Mouse (Mus musculus) heart, adult 8-10 months (tissue): ENCODE results near the gene Rab14. TPM values are rescaled to one million over a fixed set of nuclear protein-coding genes. Genes with fewer than 3 reads are reported as not detected.

Experiments used
- DNase-seq: peaks from one replicate; pipeline ENCODE4 v3.0.0; 2022; ENCODE audit warnings: low spot score
- total RNA-seq, 4 experiments: library from RNA; stranded (reverse); gene quantifications; 2 replicates each; pipeline ENCODE4 v1.2.4; 2022

The Rab14 gene
- total RNA-seq, 4 experiments from 2014 or later: 120 to 139 (median 132) TPM

- no peak for DNase-seq
These were observed 686 bp downstream of the Rab14 start for GRCm38 (mm10) chr2:35199971-35200897.

- DNase-seq: no peak
These were observed 1.4 kb downstream of the Rab14 start for GRCm38 (mm10) chr2:35199541-35199940.

GRCm38 (mm10) chr2:35195626-35196544 is 5.0 kb downstream of the Rab14 start:
- DNase-seq: no peak

- DNase-seq: no peak
These were observed 6.9 kb downstream of the Rab14 start for GRCm38 (mm10) chr2:35193976-35194375.

GRCm38 (mm10) chr2:35188929-35189328 is 12.0 kb downstream of the Rab14 start:
- DNase-seq: no peak

GRCm38 (mm10) chr2:35183115-35183673 is 17.7 kb downstream of the Rab14 start:
- peak; percentile 44 for DNase-seq

GRCm38 (mm10) chr2:35178153-35178552 is 22.8 kb downstream of the Rab14 start:
- no peak for DNase-seq

- no peak for DNase-seq
These were observed 25.4 kb downstream of the Rab14 start for GRCm38 (mm10) chr2:35175281-35176065.

- DNase-seq: peak; percentile 26
These were observed 26.8 kb downstream of the Rab14 start for GRCm38 (mm10) chr2:35174100-35174499.

GRCm38 (mm10) chr2:35173666-35174065 is 27.3 kb downstream of the Rab14 start:
- DNase-seq: no peak

- DNase-seq: no peak
These were observed 28.7 kb downstream of the Rab14 start for GRCm38 (mm10) chr2:35172246-35172645.

- peak; percentile 39 for DNase-seq
These were observed 29.5 kb downstream of the Rab14 start for GRCm38 (mm10) chr2:35171341-35171861.

- no peak for DNase-seq
These were observed 31.5 kb downstream of the Rab14 start for GRCm38 (mm10) chr2:35169452-35169851.

- DNase-seq: no peak
These were observed 34.1 kb downstream of the Rab14 start for GRCm38 (mm10) chr2:35166816-35167215.

- no peak for DNase-seq
These were observed 35.5 kb downstream of the Rab14 start for GRCm38 (mm10) chr2:35165416-35165815.

GRCm38 (mm10) chr2:35163396-35163795 is 37.5 kb downstream of the Rab14 start:
- DNase-seq: no peak

GRCm38 (mm10) chr2:35161846-35162488 is 39.0 kb downstream of the Rab14 start:
- peak; percentile 25 for DNase-seq

GRCm38 (mm10) chr2:35160206-35160605 is 40.7 kb downstream of the Rab14 start:
- DNase-seq: no peak

GRCm38 (mm10) chr2:35158358-35158757 is 42.6 kb downstream of the Rab14 start:
- DNase-seq: no peak

GRCm38 (mm10) chr2:35157836-35158235 is 43.1 kb downstream of the Rab14 start:
- DNase-seq: no peak
